ENCODE assay signal across 18 mouse cellular contexts in genomic region chr2:174130468-174131097, GRCm38 (mm10).
"Had no signal": no experiment of that assay in that cellular context is flagged by ENCODE, and none has a peak within 500 bp of the region (broad histone marks: within the 10 kb centered on the region; RNA-seq: fewer than 3 reads in every experiment).

No protein-coding gene starts in this region.

- H3K27ac ChIP-seq: liver, embryonic 12.5 days; liver, embryonic 14.5 days; midbrain, embryonic 10.5 days; midbrain, embryonic 12.5 days; neural tube, embryonic 13.5 days; neural tube, embryonic 15.5 days had no signal

- H3K9ac ChIP-seq: liver, embryonic 12.5 days; liver, embryonic 14.5 days; midbrain, embryonic 12.5 days; neural tube, embryonic 13.5 days; neural tube, embryonic 15.5 days had no signal

- H3K4me3 ChIP-seq: liver, embryonic 12.5 days; midbrain, embryonic 10.5 days; midbrain, embryonic 12.5 days; myocyte; neural tube, embryonic 13.5 days; neural tube, embryonic 15.5 days had no signal

- DNase-seq: lung, adult 2 months; midbrain, embryonic 14.5 days; retina, postnatal 1 day; right cerebral cortex, adult 18-20 months; right cerebral cortex, postnatal 25 days; right cerebral cortex, postnatal 4 days; spleen, adult 18-20 months; thymus, adult 18-20 months; thymus, postnatal 14 days; thymus, postnatal 36 days had no signal

- H3K9me3 ChIP-seq: liver, embryonic 12.5 days; midbrain, embryonic 10.5 days; midbrain, embryonic 12.5 days; neural tube, embryonic 13.5 days; neural tube, embryonic 15.5 days had no signal

- H3K4me2 ChIP-seq: liver, embryonic 12.5 days; midbrain, embryonic 12.5 days; neural tube, embryonic 13.5 days; neural tube, embryonic 15.5 days had no signal

- H3K36me3 ChIP-seq: liver, embryonic 12.5 days; midbrain, embryonic 10.5 days; midbrain, embryonic 12.5 days; neural tube, embryonic 13.5 days; neural tube, embryonic 15.5 days had no signal

- ATAC-seq: liver, embryonic 12.5 days; midbrain, embryonic 16.5 days had no signal

- H3K27me3 ChIP-seq: liver, embryonic 12.5 days; neural tube, embryonic 13.5 days; neural tube, embryonic 15.5 days had no signal
